Mouse (Mus musculus) CD4-positive naive resting alpha-beta T cell, adult 57 days (primary cell): ENCODE results near the gene Olfr473. TPM values are rescaled to one million over a fixed set of nuclear protein-coding genes. Genes with fewer than 3 reads are reported as not detected.

Experiments used
- total RNA-seq: library from RNA; stranded (reverse); gene quantifications from one replicate; pipeline ENCODE4 v1.2.4, GENCODE M21; 2023

Gene Olfr473
- not detected for total RNA-seq

GRCm38 (mm10) chr7:107930146-107930545, at the start of gene Olfr473:
Gene Olfr473 (plus strand): TSS chr7:107930446.

GRCm38 (mm10) chr7:107897602-107898001, 32.6 kb upstream of the Olfr473 start, which contains the start of gene Olfr472:
Gene Olfr472 (plus strand): TSS chr7:107897902.

GRCm38 (mm10) chr7:107954343-107954742, 24.1 kb downstream of the Olfr473 start, which contains the start of gene Olfr474:
Gene Olfr474 (plus strand): TSS chr7:107954643.

GRCm38 (mm10) chr7:107964503-107964902, 34.3 kb downstream of the Olfr473 start, which contains the start of gene Olfr476:
Gene Olfr476 (plus strand): TSS chr7:107964803.

Other genes with a start within 250 kb of the Olfr473 start
- not detected for gene Cyb5r2, start 172.4 kb upstream of the Olfr473 start, total RNA-seq
- gene Ovch2, start 129.2 kb upstream of the Olfr473 start, total RNA-seq, result not detected
- gene Olfr467, start 118.2 kb upstream of the Olfr473 start, total RNA-seq, result not detected
- gene Olfr469, start 104.9 kb upstream of the Olfr473 start, total RNA-seq, result not detected
- gene Olfr470, start 83.0 kb upstream of the Olfr473 start, total RNA-seq, result not detected
- gene Olfr472, start 32.5 kb upstream of the Olfr473 start, total RNA-seq, result 0.12 TPM
- gene Olfr474, start 24.2 kb downstream of the Olfr473 start, total RNA-seq, result not detected
- gene Olfr476, start 34.4 kb downstream of the Olfr473 start, total RNA-seq, result not detected
- gene Olfr477, start 56.2 kb downstream of the Olfr473 start, total RNA-seq, result not detected
- not detected for gene Olfr478, start 103.5 kb downstream of the Olfr473 start, total RNA-seq
- gene Olfr479, start 120.2 kb downstream of the Olfr473 start, total RNA-seq, result not detected
- gene Olfr480, start 136.9 kb downstream of the Olfr473 start, total RNA-seq, result not detected
- gene Olfr481, start 149.4 kb downstream of the Olfr473 start, total RNA-seq, result not detected
- 1.5 TPM for gene Olfr482, start 167.1 kb downstream of the Olfr473 start, total RNA-seq
- gene Olfr483, start 170.4 kb downstream of the Olfr473 start, total RNA-seq, result not detected
- gene Olfr484, start 197.0 kb downstream of the Olfr473 start, total RNA-seq, result not detected
- not detected for gene Olfr485, start 229.4 kb downstream of the Olfr473 start, total RNA-seq
- gene Olfr486, start 242.3 kb downstream of the Olfr473 start, total RNA-seq, result not detected